Mouse (Mus musculus) left cerebral cortex, adult 8-10 months (tissue): Measurements from ENCODE around the gene Arhgap24. TPM values are rescaled to one million over a fixed set of nuclear protein-coding genes. Genes with fewer than 3 reads are reported as not detected.
A peak's percentile ranks its signal among the peaks of the same experiment; 100 is the strongest.

Experiments used
- DNase-seq, 2 experiments: peaks; one replicate each; pipeline ENCODE4 v3.0.0; 2022; ENCODE audit warnings: low spot score in 2 of 2
- total RNA-seq, 4 experiments: library from RNA; stranded (reverse); gene quantifications; 2 replicates each; pipeline ENCODE4 v1.2.4; 2022

The Arhgap24 gene
- total RNA-seq, 4 experiments from 2014 or later: 5.4 to 7.9 (median 6.5) TPM

DNA sequence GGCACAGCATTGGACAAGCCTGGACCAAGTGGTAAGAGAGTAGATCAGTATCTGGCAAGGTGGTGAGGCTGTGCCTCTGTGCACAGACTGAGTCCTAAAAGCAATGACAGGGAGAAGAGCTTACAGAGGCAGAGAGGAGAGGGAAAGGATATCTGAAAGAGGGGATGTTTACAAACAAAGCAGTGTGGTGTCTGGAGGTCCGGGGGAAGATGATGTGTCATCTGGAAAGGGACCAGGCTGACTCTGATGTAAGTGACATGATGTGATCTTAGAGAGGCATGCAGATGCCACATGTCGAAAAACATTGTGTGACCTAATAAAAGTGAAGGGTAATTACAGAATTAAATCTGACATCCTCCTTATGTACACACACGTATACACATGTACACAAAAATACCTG is 307.2 kb downstream of the Arhgap24 start:
- no peak for DNase-seq

DNA sequence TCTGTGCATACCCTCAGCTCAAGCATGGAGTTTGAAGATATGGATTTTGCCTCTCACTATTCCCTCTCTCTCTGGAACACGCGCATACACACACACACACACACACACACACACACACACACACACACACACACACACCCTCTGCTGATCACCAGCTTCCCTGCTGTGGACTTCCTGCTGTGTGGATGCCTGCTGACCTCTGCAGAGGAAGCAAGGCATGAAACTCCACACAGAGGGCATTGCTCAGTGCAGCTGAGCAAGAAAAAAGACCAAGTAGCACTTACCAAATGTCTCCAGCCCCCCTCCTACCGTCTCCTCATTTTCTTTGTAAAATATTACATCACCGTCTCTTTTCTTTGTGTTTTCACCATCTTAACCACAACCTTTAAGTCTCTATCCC is 310.1 kb downstream of the Arhgap24 start:
- DNase-seq: no peak

DNA sequence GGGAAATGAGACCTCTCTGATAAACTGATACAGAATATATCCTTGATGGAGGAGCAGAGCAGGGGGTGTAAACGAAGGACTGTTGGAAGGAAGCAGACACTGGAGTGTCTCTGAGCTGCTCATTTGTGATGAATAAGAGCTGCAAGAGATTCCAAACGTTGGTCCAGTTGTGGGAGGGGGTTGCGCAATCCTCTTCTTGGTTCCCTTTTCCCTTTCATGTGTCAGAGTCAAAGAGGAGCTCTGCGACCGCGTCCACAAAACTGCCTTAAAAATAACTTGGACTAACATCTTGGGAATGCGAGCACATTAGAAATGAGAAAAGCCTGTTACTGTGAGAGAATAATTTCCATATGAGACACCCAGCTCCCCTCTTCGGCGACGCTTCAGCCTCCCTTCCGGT is 312.3 kb downstream of the Arhgap24 start:
- no peak for DNase-seq

DNA sequence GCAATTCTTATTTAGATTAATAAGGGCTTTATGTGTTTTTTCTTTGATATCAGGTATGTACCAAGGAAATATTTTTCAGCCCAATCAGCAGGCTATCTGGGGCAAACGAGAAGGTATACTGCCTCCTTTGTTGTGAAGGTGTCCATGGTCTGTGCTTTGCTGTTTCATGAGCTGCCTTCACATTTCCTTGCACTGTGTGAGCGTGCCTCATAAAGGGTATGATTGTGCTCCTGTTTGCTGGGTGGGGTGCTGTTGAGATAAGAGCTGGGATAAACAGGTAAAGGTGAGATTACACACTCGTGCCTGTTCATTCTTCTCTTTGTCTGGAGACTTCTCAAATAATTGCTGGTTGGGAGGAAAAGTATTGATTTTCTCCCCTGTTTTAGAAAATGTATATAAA is 320.3 kb downstream of the Arhgap24 start:
- no peak for DNase-seq

- DNase-seq: no peak
Measured at GRCm38 (mm10) chr5:102802833-102803232, 321.6 kb downstream of the Arhgap24 start.

GRCm38 (mm10) chr5:102803675-102804074 is 322.5 kb downstream of the Arhgap24 start:
- DNase-seq: no peak

- no peak for DNase-seq
Measured at GRCm38 (mm10) chr5:102807518-102807917, 326.3 kb downstream of the Arhgap24 start.

DNA sequence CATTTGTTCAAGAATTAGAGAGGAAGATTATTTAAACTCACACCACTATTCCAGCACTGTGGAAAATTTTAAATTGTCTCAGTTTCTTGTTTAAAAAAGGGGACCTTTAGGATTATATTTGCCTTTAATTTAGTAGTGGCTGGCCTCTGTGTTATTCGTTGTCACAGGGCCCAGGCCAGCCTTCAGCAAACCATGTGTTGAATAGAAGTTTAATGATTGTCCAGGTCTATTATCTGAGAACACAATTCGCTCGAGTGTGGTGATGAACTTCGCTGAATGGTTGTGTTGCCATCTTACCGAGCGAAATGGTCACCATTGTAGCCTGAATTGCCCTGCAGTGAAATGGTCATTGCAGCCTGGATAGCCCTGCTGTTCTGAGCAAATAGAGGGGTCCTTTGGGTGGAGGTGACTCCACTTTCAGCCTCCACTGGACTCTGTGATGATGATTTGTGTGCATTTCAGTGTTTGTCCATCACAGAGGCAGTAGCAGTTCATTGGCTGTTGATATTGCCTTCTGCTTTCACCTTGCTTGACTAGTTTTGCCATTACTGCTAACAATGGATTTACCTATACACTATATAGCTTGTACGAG is 329.3 kb downstream of the Arhgap24 start:
- no peak for DNase-seq

GRCm38 (mm10) chr5:102813271-102813670 is 332.1 kb downstream of the Arhgap24 start:
- no peak for DNase-seq

DNA sequence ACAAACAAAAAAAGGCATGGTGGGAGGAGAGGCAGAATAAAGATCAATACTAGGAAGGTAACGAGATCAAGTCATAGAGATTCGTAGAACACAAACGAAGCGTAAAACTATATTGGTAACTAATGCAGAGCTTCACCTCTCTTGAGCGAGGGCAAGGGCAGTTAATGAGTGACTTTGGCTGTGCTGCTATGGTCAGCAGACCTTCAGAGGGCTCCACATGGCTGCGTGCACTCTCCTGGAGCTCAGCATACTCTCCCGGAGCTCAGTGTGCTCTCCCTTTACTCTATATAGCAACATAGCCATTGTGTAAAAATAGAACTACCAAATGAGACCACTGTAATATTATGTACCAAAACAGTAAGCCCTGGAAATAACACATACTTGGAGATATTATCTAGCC is 336.4 kb downstream of the Arhgap24 start:
- DNase-seq: no peak

DNA sequence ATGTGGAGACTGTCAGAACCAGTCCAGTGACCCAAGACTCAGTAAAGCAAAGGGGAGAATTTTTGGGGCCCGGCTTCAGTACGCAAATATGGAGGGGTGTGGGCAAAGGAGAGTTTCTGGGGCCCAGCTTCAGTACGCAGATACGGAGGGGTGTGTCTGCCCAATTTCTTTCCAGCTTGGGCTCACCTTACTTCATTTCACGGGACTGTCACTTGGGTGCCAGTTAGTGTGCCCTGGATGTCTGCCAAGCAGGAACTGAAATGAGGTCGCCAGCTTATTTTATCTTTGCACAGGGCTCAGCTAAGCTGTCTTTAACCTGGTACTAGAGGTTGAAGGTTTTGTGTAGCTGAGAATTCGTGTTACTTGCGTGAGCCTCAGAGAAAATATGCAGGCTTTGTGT is 344.3 kb downstream of the Arhgap24 start:
- DNase-seq: no peak

GRCm38 (mm10) chr5:102839071-102839470 is 357.9 kb downstream of the Arhgap24 start:
- DNase-seq: no peak

- DNase-seq: no peak
Measured at GRCm38 (mm10) chr5:102843934-102844709, 362.9 kb downstream of the Arhgap24 start.

- peak; percentile 53 to 81 for DNase-seq
Measured at GRCm38 (mm10) chr5:102844731-102845598, 363.8 kb downstream of the Arhgap24 start.

- no peak for DNase-seq
Measured at GRCm38 (mm10) chr5:102845800-102846199, 364.6 kb downstream of the Arhgap24 start.

DNA sequence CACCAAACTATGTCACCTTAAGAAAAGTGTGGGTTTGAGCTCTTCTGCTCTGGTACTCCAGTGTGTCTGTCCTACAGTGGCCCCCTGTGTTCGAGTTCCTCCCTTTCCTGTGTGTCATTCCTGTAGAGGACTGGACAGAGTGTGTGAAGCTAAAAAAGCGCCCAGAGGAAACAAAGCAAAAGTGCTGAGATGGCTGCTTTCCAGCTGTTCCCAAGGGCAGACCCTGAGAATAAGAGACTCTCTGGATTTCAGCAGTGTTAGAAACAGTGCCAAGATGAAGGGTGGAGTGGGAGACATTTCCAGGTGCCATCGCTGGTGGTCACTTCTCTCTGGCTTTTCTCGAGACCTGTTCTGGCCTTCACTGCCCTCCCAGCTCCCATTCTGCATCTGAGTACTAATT is 366.7 kb downstream of the Arhgap24 start:
- DNase-seq: no peak

GRCm38 (mm10) chr5:102851761-102852160 is 370.6 kb downstream of the Arhgap24 start:
- DNase-seq: no peak

GRCm38 (mm10) chr5:102853750-102854149 is 372.6 kb downstream of the Arhgap24 start:
- no peak for DNase-seq

DNA sequence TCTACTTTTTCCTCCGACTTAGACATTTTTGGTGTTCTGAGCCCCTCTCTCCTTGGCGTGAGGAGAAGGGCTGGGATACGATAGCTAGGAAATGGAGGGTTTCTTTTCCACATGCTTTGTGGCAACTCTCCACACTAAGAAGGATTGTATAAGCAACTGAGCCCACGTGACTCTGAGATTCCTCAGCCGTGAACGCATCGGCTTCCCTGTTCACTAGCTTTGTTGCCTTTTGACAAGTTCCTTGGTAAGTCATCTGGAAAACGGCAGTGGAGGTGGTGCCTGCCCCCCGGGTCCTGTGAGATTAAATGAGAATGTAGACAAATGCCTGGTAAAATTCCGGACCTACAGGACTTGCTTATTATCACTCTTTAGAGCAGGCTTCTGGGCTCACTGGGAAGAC is 374.6 kb downstream of the Arhgap24 start:
- DNase-seq: no peak

- DNase-seq: no peak
Measured at GRCm38 (mm10) chr5:102858047-102858446, 376.9 kb downstream of the Arhgap24 start.

GRCm38 (mm10) chr5:102859749-102860148 is 378.6 kb downstream of the Arhgap24 start:
- no peak for DNase-seq

DNA sequence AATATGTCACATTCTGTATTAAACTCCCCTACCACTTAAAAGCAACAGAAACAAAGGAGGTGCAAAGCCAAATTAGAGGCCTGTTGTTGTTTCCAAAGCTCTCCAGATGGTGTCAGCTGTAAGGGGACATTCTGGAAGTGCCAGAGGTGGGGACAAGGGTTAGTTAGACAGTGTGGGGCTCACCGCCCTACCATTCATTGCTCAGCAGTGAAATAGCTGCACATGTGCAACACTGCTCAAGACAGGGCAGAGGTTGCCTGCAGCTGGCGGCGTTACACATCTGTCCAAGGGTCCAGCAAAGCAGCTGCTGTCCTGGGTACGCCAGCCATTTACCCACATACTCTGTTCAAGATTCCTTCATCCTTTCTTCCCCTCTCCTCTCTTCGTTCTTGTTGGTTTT is 387.0 kb downstream of the Arhgap24 start:
- no peak for DNase-seq
